Mouse (Mus musculus) erythroblast, embryonic 14.5 days (primary cell): ENCODE data around the gene Itgb3bp.

Experiments used
- GATA1 ChIP-seq: IDR thresholded peaks from 2 replicates; pipeline ENCODE4 v1.6.1; 2012; ENCODE audit warnings: low read length, inconsistent platforms, mixed read lengths
- TAL1 ChIP-seq: IDR thresholded peaks from 3 replicates; pipeline ENCODE4 v1.6.1; 2012; ENCODE audit warnings: low read length, inconsistent platforms, mixed read lengths

GRCm38 (mm10) chr4:99941655-99942414, 12.2 kb upstream of the Itgb3bp start:
- TF ChIP-seq GATA1 (no peak), TAL1 (no peak)
